Mouse (Mus musculus): ENCODE results near the gene Id1.

Gene Id1

DNA sequence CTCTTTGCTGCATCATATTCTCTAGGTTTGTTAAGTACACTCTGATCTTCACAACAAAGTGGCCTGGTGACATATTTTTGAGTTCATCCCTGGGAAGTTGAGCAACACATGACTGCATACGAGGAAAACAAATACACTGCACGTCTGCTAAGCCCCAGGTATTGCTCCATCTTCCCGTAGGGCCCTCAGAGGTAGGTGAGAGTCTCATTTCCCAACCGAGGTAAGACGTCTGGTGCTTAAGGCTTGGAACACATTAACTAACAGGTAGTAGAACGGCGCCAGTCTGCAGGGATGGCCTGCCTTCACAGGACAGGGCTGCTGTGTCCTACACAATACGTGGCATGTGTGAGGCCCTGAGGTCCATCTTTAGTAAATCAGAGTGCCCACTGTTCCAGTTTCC is 48.6 kb downstream of the Id1 start:
- DNase-seq (ENCODE audit: low read depth), result no peak

DNA sequence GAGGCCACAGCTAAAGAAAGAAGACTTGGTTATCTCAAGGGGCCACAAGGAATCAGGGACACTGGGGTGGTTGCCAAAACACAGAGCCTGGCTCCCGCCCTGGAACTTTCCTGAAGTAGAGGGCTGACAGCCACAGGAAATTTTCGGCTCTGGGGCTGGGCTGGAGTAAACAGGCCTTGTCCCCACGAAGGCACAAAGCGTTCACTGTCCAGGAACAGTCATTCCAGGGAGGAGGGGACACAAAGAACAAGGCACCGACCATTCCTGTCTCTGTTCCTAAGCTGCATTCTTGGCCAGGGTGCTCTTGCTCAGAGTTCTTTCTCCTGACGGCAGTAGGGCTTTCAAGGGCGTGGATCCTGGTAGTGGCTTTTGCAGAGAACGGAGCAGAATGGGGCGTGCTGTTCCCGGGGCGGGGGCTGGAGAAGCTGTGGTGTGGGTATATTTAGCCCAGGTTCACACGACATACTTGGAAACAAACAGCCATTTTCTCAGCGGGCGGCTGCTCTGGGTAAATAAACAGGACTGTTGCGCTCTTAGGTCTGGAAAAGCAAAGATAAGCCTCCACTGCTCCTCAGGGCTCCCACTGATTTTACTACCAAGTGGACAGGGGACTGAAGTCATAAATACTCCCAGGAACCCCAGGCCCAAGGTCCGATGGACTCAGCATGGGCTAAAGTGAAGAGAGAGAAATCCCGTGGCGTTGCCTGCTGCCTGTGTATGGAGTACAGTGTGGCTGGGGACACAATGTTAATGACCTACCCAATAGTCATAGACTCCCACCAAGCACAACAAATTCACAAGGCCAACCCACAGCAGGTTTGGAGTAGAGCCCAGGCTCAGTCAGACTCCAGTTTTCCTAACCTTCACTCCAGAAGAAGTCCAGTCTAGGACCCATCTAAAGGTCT is 49.6 kb downstream of the Id1 start:
- DNase-seq (ENCODE audit: low read depth), result no peak
